Mouse (Mus musculus) heart, postnatal 0 days (tissue): ENCODE measurements around the gene Exoc4. TPM values are rescaled to one million over a fixed set of nuclear protein-coding genes. Genes with fewer than 3 reads are reported as not detected.

Experiments
- ATAC-seq: fragments of 200-750 bp; cut with Nextera tagmentation; 2 replicates; pipeline ENCODE4 v1.8.0; 2017; ENCODE audit warnings: low read depth, moderate number of reproducible peaks, moderate library complexity; ENCODE audit not compliant: insufficient read depth
- DNase-seq: peaks from one replicate; pipeline ENCODE4 v3.0.0-alpha.2; 2016; ENCODE audit warnings: low spot score
- H3K27ac ChIP-seq: fragments of 300-500 bp; sonication (generic); 2 replicates; pipeline ENCODE4 v1.5.1; 2014; ENCODE audit warnings: low read depth, mild to moderate bottlenecking
- H3K27me3 ChIP-seq: fragments of 300-500 bp; sonication (generic); 2 replicates; pipeline ENCODE4 v1.6.1; 2014; ENCODE audit warnings: low read length, mixed read lengths; ENCODE audit not compliant: control insufficient read depth, insufficient read depth
- H3K36me3 ChIP-seq: fragments of 300-500 bp; sonication (generic); replicated peaks from 2 replicates; pipeline ENCODE4 v1.6.1; 2014; ENCODE audit warnings: low read length, mixed read lengths; ENCODE audit not compliant: control insufficient read depth, insufficient read depth
- H3K4me1 ChIP-seq: fragments of 300-500 bp; sonication (generic); 2 replicates; pipeline ENCODE4 v1.6.1; 2014; ENCODE audit warnings: antibody characterized with exemption; ENCODE audit not compliant: control insufficient read depth, insufficient read depth
- H3K4me2 ChIP-seq: fragments of 300-500 bp; sonication (generic); 2 replicates; pipeline ENCODE4 v1.6.1; 2014; ENCODE audit warnings: low read depth, mild to moderate bottlenecking, low read length, moderate library complexity
- H3K4me3 ChIP-seq: fragments of 300-500 bp; sonication (generic); 2 replicates; pipeline ENCODE4 v1.5.1; 2014; ENCODE audit warnings: low read depth, low read length
- H3K9ac ChIP-seq: fragments of 300-500 bp; sonication (generic); replicated peaks from 2 replicates; pipeline ENCODE4 v1.6.1; 2014; ENCODE audit warnings: low read depth, low read length, mixed read lengths
- H3K9me3 ChIP-seq: fragments of 300-500 bp; sonication (generic); replicated peaks from 2 replicates; pipeline ENCODE4 v1.6.1; 2016; ENCODE audit warnings: low read length; ENCODE audit not compliant: control insufficient read depth
- CTCF ChIP-seq: IDR thresholded peaks from 2 replicates; pipeline ENCODE4 v1.5.1; 2016; ENCODE audit warnings: antibody characterized with exemption, control low read depth, low read depth
- EP300 ChIP-seq: IDR thresholded peaks from 2 replicates; pipeline ENCODE4 v1.6.1; 2016; ENCODE audit warnings: antibody characterized with exemption, low read depth
- WGBS: fragments of 180-500 bp; shearing (Covaris S2); extraction: QIAGEN DNeasy Blood & Tissue Kit; methylation state at CpG from one replicate; pipeline ENCODE4 v1.1.7; 2014; 5-methylcytosine and 5-hydroxymethylcytosine counted together
- polyA plus RNA-seq: library from polyadenylated mRNA; unstranded; fragments of >200 nt; fragmentation: Nextera tagmentation; extraction: Ambion mirVana; gene quantifications from 2 replicates; pipeline ENCODE4 v1.2.1, GENCODE M21; 2015
- total RNA-seq: library from RNA; depleted of rRNA; stranded (reverse); fragments of >200 nt; gene quantifications from 2 replicates; pipeline ENCODE4 v1.2.3, GENCODE M21; 2014; ENCODE audit warnings: low replicate concordance

Gene Exoc4
- total and polyA plus RNA-seq, 2 experiments from 2014 or later, result 15.8 to 54.6 TPM

DNA sequence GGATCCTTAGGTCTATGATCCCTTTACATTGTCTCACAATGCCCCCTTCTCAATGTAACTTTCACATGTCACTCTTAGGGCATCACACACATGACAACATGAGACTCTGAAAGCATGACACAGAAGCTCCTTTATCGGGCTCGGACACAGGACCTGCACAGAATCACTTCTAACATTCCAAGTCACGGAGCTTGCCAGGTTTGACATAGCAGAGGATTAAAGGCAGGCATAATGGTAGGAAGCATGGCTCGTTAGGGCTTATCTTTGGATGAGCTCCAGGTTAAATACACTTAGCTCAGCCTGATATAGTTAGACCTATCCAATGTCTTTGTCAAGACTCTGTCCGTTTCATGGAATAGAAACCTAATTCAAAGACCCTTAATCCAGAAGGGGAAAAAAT is 690.3 kb downstream of the Exoc4 start:
- ATAC-seq, result peak; percentile 74
- no peak; the same call in 1 of the 2 replicates for TF ChIP-seq EP300

DNA sequence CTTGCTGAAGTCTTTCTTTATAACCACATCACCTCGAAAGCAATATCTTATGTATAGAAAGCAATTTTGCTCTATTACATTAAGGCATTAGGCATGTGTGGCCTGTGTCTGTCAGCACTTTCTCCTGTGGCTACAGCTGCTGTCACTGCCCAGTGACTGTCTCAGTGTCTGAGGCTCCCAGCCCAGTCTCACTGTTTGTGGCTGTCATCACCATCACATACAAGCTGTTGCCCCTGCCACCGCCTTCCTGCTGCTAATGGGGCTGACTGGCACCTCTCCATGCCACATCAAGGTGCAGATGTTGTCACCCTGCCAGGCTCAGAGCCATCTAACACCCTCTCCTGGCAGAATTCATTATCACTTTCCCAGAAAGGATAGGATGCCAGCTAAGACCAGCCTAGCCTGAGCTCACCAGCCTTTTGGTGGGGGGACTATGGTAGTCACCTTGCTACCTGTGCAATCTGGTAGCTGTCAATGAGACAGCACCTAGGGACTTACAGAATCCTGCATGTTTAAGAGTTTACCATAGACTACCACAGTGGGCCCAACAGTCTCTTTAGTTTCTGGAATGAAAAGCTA is 698.1 kb downstream of the Exoc4 start:
- Histone ChIP-seq H3K36me3 (no peaks in the 10 kb centered on the region), H3K4me3 (no peak overlapping the region), H3K9ac (no peak overlapping the region), H3K9me3 (no peaks in the 10 kb centered on the region; the same call in 1 of the 2 replicates), H3K4me2 (no peak overlapping the region), H3K27me3 (no peaks in the 10 kb centered on the region), H3K27ac (no peak overlapping the region), H3K4me1 (peaks cover 14% of the 10 kb centered on the region)
- peak; percentile 63; the same call in 1 of the 2 replicates for TF ChIP-seq EP300
- peak; percentile 39 for TF ChIP-seq CTCF
- peak; percentile 86 for DNase-seq
- 24% methylated on average over 2 of the region's 2 CpGs for WGBS
- ATAC-seq, result peak; percentile 98

More for the DNA sequence above, 690.3 kb downstream of the Exoc4 start:
- Histone ChIP-seq H3K27ac (peak overlapping the region; percentile 43; the same call in 1 of the 2 replicates), H3K36me3 (no peaks in the 10 kb centered on the region), H3K9me3 (no peaks in the 10 kb centered on the region; the same call in 1 of the 2 replicates), H3K4me2 (peak overlapping the region; percentile 33; the same call in 1 of the 2 replicates), H3K4me1 (peaks cover 5% of the 10 kb centered on the region), H3K27me3 (no peaks in the 10 kb centered on the region), H3K9ac (no peak overlapping the region), H3K4me3 (no peak overlapping the region)
- peak; percentile 69 for DNase-seq
- 9% methylated on average over 5 of the region's 5 CpGs for WGBS

DNA sequence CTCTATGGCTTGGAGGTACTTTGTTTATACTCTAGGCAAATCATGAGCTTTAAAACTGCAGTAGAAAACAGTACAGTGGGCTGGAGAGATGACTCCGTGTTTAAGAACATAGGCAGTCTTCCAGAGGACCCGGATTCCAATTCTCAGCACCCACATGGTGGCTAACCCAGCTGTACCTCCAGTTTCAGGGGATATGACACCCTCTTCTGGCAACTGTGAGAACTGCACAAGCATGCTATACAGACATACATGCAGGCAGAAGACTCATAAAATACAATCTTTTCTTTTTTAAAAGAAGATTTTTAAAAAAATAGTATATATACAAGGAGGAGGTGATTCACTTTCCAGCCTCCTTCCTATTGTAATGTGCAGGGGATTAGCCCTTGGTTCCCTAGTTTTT is 701.2 kb downstream of the Exoc4 start:
- no peak overlapping the region for H3K27ac ChIP-seq
- no peaks in the 10 kb centered on the region for H3K9me3 ChIP-seq
- H3K4me2 ChIP-seq, result no peak overlapping the region
- H3K36me3 ChIP-seq, result no peaks in the 10 kb centered on the region
- ATAC-seq (no peak), DNase-seq (no peak)
- H3K27me3 ChIP-seq, result no peaks in the 10 kb centered on the region
- no peak overlapping the region for H3K4me3 ChIP-seq
- 93% methylated on average over 2 of the region's 2 CpGs for WGBS
- no peak overlapping the region for H3K9ac ChIP-seq
- TF ChIP-seq CTCF (no peak), EP300 (no peak)
- peaks cover 10% of the 10 kb centered on the region for H3K4me1 ChIP-seq

DNA sequence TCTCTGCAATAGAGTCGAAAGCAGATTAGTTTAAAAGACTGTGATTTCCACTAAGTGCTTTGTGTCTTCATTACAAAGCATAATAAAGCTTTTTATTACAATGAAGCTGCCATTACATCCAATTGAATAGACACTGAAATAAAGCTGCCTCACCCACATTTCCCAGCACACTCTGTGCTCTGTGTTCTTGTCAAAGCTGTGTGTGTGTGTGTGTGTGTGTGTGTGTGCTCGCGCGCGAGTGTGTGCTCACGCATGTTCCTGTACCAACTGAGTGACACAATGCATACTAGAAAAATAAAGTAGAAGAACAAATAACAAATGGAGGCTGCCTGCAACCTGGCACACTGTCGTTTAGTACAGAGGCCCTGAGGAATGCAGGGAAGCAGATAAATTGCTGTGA is 706.6 kb downstream of the Exoc4 start:
- Histone ChIP-seq H3K9ac (no peak overlapping the region), H3K4me3 (no peak overlapping the region), H3K4me2 (no peak overlapping the region), H3K27me3 (no peaks in the 10 kb centered on the region), H3K27ac (no peak overlapping the region), H3K4me1 (peaks cover 3% of the 10 kb centered on the region; the same call in 1 of the 2 replicates), H3K9me3 (no peaks in the 10 kb centered on the region), H3K36me3 (no peaks in the 10 kb centered on the region)
- DNase-seq, result no peak
- TF ChIP-seq CTCF, result no peak
- TF ChIP-seq EP300, result no peak
- ATAC-seq, result no peak
- 76% methylated on average over 7 of the region's 7 CpGs for WGBS

DNA sequence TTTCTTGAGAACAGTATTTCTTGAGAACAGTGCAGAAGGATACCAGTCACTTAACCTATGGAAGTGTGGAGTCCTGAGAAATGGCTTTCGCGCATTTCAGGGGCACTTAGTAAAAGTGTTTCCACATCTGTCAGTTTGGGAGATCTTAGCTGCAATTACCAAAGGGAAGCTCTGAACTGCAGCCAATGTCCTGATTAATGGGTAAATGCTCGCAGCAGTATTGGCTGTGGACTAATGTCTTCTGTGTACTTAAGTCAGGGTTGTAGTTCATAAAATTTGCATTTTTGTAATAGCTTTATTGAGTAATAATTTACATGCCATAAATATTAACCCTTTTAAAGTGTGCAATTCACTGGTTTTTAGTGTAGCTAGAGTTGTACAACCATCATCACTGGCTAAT is 709.4 kb downstream of the Exoc4 start:
- Histone ChIP-seq H3K4me1 (peaks cover 3% of the 10 kb centered on the region; the same call in 1 of the 2 replicates), H3K27ac (no peak overlapping the region), H3K4me3 (no peak overlapping the region), H3K9ac (no peak overlapping the region), H3K4me2 (no peak overlapping the region), H3K36me3 (no peaks in the 10 kb centered on the region), H3K27me3 (no peaks in the 10 kb centered on the region), H3K9me3 (no peaks in the 10 kb centered on the region)
- ATAC-seq (no peak), DNase-seq (no peak)
- 85% methylated on average over 3 of the region's 3 CpGs for WGBS
- TF ChIP-seq CTCF (no peak), EP300 (no peak)

DNA sequence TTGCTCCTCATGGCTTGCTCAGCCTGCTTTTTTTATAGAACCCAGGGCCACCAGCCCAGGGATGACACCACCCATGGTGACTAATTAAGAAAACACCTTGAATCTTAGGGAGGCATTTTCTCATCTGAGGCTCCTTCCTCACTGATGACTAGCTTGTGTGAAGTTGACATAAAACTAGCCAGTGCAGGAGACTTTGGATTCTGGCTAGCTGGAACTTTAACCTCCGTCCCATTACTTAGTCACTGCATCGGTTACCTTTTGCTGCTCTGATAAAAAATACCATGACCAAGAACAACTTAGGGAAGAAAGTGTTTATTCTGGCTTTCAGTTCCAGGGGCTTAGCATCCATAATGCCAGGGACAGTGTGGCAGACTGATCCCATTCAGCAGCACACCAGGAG is 711.9 kb downstream of the Exoc4 start:
- DNase-seq (no peak), ATAC-seq (no peak)
- Histone ChIP-seq H3K4me2 (no peak overlapping the region), H3K4me1 (peaks cover 3% of the 10 kb centered on the region; the same call in 1 of the 2 replicates), H3K36me3 (no peaks in the 10 kb centered on the region), H3K9me3 (no peaks in the 10 kb centered on the region), H3K27ac (no peak overlapping the region), H3K9ac (no peak overlapping the region), H3K4me3 (no peak overlapping the region), H3K27me3 (no peaks in the 10 kb centered on the region)
- WGBS, result 96% methylated on average over 2 of the region's 2 CpGs
- TF ChIP-seq CTCF (no peak), EP300 (no peak)
